Mouse (Mus musculus): ENCODE data around the gene Chrng.

Chrng gene

GRCm38 (mm10) chr1:87252040-87252609, 47.7 kb downstream of the Chrng start:
- DNase-seq (ENCODE audit: extremely low read depth, low read depth, low spot score): no peak

DNA sequence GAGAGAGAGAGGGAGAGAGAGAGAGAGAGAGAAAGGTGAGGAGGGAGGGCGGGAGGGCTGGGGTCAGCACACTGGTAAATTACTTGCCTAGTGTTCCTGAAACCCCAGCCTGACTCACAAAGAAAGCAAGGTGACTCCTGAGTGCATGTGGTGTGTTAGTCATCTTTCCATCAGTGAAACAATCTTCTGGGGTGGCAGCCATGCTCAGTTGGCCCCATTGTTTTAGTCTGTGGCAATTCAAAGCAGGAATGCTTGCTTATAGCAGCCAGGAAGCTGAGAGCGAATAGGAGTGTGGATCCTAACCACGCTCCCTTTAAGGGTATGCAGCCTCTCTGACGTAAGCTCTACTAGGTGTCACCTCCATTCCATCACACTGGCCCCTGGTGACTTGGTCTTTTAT, 50.7 kb downstream of the Chrng start:
- no peak for DNase-seq (ENCODE audit: extremely low read depth, low read depth, low spot score)

DNA sequence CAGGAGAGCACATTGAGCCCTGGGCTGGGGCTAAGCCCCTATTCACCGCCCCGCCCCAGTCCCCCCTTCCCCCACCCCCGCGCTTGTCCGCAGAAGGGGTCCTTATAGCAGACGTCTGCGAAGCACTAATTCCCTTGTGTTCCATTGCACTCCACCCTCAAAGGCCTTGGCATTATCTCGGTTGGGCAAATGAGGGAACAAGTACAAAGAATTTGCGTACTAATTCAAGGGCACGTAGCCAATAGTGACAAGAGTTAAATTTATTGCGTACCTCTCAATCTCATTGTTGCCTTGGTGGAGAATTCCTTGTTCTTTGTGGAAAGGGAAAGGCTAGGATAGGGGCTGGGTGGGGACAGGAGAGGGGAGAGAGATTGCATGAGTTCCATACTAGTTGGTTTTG, 53.2 kb downstream of the Chrng start:
- no peak for DNase-seq (ENCODE audit: extremely low read depth, low read depth, low spot score)

DNA sequence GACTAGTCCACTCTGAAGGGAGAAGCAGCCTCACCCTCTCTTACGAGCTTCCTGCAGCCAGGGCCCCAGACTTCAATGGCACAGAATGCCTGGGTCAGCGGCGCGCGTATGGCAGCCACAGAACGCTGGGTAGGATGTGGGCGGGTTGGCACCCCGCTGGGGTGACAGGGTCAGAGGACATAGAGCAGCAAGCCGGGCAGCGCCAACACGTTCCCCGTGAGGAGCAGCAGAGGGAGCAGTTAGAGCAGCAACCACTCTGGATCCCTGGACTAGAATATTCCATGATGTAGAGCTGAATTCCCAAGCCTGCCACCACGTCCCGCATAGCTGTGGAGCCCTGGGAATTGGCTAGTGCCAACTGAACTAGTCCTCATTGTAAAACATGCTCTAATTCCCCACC, 54.0 kb downstream of the Chrng start:
- no peak for DNase-seq (ENCODE audit: extremely low read depth, low read depth, low spot score)

DNA sequence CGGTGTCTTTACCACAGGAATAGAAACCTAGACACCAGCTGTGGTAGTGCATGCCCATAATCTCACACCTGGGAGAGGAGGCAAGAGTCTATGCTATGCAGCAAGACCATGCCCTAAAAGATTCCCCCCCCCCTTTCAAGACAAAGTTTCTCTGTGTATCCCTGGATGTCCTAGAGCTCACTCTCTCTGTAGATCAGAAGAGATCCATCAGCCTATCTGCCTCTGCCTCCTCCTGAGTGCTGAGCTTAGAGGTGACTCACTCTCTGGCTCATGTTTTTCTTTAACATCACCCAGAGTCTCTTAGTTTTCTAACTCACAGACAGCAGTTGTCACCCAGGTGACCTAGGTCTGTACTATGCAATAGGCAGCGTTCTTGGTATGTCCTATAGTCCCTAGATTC, 54.9 kb downstream of the Chrng start:
- no peak for DNase-seq (ENCODE audit: extremely low read depth, low read depth, low spot score)
